Mouse (Mus musculus): ENCODE results near the gene Ovca2.
"Not testable (repeated sequence)": the region's sequence is repeated elsewhere in the genome, so short reads cannot be mapped to it uniquely, and the experiment has no call there.

The Ovca2 gene

DNA sequence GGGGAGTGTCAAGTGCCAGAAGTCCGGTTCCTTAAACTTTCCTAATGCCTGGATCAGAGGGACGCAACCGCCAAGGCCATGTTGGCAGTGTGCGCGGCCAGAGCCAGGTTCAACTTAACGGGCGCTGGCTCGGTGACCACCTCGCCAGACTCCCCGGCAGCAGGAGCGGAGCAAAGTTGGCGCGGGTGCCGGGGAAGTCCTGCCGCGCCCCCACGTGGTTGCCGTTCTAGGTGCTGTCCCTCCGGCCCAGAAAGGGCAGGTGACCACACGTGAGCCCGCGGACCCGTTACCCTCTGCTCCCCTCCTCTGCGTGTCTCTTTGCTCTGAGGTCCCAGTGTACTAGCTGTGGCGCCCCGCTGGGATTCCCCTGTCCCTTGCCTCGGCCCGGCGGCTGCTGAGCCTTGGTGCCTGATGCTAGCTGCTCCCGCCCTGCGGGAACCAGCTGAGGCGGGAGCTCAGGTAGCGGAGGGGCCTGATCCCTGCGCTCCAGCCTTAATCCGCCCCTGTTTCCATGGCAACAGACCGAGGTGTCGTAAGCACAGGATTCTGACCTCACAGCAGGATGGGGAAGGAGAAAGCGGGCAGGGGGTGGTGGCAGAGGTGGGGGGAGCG lies 16.3 kb upstream of the Ovca2 start:
- peak; percentile 73 to 80 for DNase-seq

DNA sequence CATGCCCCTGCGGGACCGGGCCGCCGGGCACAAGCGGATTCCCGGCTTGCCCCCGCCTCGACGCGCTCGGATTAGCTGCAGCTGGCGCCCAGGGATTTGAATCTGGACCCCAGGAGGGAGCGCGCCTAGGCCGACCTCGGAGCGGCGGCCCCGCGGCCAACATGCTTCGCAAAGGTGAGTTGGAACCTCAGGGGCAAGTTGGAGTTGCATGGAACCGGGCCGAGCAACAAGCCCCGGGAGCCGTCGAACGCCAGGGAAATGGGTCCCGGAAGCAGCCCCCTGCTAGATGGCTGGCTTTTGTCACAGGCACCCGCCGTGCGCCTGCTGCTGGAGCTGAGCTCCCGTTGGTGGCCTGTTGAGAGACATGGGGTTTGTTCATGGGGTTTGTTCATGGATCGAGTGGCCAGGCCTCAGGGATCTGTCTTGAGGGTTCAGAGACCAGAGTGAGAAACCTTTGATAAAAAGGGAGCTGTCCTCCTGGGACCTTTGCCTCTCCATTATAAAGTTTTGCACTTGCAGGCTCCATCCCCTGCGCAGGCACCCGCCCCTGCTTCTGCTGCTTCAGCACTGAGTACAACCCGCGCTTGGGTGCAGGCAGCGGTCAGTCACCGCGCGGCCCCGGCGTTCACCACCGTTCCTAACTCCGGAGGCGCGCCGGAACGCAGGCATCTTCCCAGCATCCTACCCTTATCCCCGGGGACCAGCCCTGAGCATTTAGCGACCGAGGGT lies 15.7 kb upstream of the Ovca2 start:
- DNase-seq: peak; percentile 43 to 50

DNA sequence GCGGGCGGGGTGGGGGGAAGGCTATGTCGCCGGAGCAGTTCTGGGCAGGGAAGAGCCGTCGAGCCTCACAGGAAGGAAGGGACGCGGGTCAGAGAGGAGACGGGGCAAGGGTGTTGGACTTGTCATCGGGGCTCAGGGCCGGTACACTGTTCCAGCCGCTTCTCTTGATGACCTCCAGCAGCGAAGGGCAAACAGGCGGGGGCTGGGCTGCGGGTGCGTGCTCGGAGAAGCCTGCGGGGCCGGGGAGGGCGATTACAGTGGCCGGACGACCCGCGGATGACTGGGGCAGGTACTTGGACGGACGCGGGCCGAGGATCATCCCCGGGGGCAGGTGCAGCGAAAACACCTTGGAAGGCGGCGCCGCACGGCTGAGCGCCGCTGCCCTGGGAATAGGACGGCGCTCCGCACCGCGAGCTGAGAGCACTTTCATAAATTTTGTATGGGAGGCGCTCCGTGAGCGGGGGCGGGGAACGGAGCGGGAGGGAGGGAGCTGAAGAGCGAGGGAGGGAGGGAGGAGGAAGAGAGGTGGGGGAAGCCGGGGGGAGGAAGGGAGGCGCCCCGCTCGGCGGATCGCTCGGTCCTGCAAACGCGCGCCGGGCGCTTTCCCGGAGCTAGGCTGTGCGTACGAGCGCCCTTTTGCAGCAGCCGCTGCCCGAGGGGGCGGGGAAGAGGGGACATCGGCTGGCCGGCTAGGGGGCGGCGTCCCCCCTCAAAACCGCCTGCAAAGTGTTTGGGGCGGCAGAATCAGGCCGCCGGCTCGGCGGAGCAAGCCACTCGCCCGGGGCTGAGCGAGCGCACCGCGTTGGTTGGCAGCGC lies 14.8 kb upstream of the Ovca2 start, which contains the start of gene Rtn4rl1:
Gene Rtn4rl1 (plus strand): TSS at position 528 of the 816 bp plus-strand sequence.
- DNase-seq: peak; percentile 74 to 84

DNA sequence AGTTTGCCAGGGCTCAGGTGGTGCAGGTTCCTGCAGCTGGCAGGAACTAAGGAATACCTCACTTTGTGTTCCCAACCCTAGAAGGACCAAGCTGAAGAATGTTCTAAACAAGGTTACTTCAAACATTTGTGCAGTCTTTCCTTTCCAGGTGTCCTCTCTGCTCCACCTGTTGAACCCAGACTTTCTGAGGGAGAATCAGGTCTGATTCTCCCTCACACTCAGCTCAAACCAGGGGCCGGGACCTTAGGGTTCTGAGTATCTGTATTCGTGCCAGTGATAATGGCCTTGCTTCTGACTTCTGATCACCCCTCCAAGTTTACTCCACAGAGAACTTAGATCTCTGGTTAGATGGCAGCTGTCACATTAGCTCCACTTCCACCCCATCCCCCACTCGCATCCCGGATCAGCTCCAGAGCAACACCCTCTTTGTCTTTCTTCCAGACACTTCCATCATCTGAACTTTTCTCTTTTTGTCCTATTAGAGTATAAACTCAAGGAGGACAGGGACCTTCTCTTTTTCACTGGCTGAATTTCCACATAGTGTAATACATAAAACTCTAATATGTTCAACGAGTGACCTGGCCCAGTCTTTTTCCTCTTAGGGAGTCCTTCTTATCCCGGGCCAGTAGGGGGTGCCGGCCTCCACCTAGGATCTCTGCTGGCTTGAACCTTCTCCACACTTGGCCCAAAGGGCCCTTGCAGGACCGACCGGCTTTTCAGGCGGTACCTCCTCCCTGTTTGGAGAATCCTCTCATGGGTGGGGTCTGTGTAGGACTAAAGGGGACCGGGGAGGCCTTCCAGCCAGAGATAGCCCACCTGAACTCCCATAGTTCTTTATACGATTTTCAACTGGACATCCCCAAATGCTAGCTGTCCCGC lies 13.9 kb upstream of the Ovca2 start:
- DNase-seq: peak; percentile 89 to 91

DNA sequence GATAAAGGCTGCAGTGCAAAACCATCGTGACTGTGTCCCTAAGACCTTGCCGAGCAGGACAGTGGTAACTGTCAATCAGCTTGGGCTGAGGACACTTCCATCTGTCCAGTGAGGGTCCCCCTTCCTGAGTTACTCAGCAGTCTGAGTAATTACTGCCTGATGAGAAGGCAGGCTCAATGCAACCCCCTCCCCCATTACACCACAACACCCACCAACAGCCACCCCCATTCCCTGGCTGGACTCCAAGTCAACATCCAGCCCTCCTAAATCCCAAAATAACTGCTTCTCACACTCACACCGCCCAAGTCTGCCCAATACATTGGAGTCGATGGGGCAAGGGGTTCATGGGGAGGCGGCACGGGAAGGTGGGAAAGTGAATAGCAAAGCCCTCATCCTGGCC lies 13.2 kb upstream of the Ovca2 start:
- peak in 1 of 2 experiments; percentile 20 for DNase-seq

DNA sequence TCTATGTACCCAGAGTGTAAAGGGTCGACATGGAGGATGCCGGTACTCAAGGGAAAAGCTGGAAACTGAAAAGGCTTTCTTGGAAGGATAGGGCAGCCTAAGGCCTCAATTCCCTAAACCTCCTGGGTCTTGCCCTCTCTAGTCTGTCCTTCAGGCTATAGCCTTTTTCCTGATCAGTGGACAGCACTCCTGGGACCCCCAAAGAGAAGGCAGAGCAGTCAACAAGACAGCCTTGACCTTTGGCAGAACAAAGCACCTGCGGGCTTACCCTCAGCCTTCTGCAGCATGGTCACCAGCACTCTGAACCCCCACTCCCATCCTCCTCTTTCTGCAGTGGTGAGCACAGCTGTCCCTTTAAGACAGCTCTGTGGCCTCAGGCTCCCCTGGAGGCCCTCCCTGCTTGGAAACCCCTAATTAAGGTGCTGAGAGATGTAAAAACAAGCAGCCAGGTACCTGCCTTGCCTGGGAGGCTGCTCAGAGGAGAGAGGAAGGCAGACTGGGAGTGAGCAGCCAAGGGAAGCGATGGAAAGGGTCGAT lies 12.3 kb upstream of the Ovca2 start, which contains the start of gene Dph1:
Gene Dph1 (minus strand): TSS at position 337 of the 537 bp plus-strand sequence.
- DNase-seq: peak in 1 of 2 experiments; percentile 5

DNA sequence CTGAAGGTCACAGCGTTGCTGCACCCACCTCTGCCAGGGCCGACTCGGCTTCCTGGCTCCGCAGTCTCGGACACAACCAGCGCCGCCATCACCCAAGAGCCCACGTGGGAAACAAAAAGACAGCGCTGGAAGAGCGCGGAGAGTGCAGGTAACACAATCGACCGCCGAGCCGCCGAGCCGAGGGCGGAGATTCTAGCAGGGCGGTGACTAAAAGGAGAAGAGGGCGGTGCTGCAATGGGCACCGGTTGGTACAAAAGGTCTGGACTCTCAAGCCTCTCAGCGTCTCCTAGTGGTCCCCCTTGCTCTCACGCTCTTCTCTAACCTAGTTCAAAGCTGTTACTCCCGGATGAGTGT lies 11.7 kb upstream of the Ovca2 start:
- DNase-seq: peak; percentile 82

DNA sequence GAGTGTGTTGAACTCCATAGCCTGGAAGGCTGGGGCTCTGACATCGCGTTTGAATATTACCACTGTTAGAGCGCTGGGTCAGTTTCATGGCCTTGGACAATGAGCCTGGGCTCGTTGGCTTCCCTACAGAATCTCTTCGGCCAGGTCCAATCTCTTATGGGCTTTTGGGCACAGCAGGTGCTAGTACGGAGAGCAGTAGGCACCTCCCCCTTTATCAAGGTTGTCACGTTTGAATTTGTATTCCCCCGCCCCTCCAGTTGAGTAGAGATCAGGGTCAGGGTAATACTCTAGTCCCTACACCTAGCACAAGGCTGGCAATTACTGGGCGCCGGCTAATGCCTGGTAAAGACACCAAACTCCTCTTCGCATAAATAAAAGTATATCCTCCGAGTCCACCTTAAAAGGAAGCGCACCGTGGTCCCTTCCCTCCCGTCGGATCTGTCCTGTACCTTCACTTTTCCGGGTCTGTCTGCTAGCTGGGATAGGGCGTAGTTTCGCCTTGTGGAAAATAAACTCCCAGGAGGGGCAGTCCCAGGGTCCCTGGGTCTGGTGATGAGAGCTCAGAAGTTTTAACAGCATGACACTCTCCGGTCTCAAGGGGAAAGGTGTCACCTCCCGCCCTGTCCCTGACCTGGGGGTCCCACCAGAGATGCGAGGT lies 11.2 kb upstream of the Ovca2 start:
- no peak for DNase-seq

DNA sequence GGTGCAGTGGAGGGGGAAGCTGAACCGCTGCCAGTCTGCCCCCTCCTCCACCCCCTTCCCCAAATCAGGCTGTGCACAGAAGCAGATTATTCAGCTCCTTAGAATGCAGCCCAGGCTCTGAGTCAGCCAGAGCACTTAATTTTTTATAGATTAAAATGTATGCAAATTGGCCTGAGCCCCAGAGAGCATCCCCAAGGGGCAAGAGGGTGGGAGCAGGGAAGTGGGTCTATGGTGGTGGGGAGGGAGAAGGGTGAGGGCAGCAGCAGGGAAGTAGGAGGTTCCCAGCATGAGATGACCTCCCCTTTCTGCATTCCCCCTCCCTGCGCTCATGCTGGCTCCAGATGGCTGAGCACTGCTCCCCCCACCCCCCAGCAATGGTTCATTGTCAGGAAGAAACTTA lies 6.4 kb upstream of the Ovca2 start:
- DNase-seq: no peak

DNA sequence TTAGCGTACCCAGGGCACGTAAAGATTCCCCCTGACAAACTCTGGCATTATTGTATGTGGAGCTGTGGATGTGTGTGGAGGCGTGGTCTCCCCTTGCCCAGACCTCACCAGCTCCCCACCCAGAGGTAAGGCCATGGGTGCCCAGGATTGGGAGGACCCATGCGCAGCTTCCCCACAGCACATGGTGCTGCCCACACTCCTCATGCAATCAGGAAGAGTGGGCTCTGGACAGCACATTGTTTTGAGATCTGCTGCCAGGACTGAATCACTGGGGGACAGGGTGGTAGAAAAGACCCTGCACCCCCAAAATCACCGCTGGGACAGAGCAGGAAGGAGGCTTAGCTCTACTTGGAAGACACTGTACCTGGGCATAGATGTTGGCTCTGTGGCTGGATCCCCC lies 5.9 kb upstream of the Ovca2 start:
- no peak for DNase-seq

DNA sequence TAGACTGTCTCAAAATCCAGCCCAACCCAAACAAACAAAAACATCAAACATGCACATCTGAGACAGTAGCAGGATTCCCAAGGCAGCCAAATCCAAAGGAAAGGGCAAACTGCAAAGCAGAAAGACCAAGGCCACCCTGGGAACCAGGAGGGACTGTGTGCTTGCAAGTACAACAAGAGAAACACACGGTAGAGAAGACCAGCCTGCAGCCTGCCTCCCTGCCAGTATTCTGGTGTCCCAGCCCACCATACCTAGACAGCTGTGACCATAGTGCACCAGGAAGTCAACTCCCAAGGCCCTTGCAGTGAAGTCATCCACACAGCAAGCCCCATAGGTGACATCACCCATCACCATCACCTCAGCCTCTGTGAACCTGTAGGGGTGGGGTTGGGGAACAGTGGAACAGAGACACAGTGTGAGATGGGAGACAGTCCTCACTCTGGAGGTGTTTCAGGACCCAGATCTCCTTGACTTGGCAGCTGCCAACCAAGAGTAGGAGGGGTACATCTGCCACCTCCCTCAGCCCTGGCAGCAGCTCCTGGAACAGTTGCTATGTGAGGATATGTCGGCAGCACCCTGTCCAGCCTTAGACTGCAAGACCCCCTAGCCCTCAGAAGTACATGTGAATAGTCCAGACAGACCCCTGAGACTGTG lies 5.4 kb upstream of the Ovca2 start:
- DNase-seq: no peak

DNA sequence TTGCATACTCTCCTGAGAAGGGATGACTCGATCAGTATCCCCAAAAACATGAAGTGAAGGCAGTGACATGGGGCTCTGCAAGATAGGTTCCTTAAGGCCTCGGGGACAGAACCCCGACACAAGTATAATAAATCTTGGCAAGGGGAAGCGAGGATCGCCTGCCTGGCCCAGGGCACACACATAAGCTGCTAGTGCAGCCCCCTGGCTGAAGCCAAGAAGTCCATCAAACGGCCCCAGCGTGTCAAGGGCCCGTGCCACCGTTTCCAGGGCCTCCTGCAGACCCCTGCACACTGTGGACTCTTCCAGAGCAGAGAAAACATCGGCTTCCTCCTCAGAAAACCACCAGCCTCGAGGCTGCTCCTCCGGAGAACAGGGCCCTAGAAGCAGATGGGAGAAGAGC lies 624 bp downstream of the Ovca2 start:
- DNase-seq: no peak

DNA sequence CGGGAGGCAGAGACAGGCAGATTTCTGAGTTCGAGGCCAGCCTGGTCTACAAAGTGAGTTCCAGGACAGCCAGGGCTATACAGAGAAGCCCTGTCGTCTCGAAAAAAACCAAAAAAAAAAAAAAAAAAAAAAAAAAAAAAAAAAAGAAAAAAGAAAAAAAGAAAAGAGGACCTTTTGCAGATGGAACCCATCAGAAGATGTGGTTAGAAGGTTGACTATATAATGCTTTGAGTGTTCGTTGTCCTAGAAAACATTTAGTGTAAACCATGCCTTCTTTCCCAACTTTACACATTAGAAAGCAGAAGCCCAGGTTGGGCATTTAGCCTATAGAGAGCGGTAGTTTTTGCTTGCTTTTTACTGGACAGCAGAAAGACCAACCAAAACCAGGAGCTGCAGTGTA lies 4.1 kb downstream of the Ovca2 start:
- not testable (repeated sequence) for DNase-seq

DNA sequence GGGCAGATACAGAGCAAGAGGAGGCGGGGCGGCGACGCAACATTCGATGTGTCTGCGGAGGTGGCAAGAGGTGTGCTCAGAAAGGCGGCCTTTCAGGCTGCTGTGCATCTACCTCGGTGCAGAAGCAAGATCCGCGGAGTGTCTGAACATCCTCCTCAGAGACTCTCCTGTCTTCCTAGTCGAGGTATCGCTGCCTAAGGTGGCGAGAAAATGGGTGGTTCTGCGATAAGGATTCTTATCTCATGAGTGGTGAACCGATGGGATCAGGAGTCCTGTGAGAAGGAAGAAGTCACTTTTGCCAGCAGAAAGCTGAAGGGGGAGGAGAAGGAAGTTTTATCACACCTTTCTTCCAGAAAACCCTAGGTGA lies 4.9 kb downstream of the Ovca2 start:
- DNase-seq: no peak

DNA sequence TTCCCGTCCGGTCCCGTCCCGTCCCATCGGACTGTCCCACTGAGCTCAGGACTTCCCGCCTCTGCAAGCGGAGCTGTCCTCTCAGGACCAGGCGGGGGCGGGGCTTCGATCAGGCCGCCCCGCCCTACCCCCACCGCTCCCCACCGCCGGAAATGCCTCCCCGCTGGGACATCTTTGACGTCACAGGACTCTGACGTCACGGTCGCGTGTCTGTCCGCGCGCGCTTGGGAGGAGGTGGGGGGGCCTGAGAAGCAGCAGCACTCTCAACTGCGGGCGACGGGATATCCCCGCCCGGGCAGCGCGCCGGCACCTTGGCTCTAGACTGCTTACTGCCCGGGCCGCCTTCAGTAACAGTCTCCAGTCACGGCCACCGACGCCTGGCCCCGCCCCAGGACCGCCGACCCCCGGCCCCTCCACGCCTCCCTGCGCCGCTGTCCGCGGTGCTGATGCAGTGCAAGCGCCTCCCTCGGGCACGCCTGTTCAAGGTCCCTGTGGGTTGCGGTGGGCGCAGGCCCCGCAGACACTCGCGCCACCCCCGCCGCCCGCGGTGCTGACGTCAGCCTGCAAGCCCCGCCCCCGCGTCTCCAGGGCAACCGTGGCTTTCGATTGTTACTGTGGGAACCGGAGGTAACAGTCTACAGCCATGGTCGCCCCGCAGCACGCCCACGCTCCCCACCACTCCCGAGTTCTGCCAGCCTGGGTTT lies 5.4 kb downstream of the Ovca2 start:
- peak; percentile 87 to 89 for DNase-seq

DNA sequence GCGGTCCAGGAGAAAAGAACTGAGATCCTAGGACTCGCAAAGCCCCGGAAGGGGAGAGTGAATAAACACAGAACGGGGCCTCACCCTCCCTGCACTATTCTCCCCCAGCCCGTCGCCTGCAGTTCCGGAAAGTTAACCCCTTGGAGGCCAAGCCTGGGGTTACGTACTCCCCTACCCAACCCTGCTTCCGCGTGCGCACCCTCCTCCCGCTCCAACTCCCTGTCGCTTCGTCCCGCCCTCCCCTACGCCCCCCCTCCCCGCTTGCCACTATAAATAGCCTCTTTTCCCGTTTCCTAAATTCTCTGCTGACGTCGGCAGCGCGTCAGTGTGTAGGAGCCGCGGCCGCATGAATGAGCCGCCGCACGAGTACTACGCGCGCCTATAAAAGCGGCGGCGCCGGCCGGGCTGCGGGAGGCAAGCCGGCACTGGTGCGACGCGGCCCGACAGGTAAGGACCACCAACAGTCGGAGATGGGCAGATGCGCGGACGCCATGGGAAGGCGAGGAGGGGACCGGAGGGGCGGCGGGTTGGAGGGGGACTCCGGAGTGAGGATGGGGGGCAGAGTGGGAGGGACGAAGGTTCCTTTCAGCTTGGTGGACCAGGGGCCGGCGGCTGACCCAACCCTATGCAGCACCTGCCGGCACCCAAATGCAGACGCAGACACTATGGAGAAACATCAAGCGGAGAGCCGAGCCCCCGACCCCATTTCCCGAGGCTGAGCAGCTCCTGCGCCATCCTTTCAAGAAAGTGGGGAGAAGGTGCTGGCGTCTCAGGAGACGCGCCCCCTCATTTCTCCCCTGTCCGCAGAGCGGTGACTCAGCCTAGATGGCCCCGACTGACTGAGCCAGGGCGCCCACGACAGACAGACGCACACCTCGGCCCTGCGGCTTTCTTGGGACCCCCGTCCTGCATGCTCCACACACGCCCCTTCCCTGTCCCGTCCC lies 6.2 kb downstream of the Ovca2 start:
- DNase-seq: no peak

DNA sequence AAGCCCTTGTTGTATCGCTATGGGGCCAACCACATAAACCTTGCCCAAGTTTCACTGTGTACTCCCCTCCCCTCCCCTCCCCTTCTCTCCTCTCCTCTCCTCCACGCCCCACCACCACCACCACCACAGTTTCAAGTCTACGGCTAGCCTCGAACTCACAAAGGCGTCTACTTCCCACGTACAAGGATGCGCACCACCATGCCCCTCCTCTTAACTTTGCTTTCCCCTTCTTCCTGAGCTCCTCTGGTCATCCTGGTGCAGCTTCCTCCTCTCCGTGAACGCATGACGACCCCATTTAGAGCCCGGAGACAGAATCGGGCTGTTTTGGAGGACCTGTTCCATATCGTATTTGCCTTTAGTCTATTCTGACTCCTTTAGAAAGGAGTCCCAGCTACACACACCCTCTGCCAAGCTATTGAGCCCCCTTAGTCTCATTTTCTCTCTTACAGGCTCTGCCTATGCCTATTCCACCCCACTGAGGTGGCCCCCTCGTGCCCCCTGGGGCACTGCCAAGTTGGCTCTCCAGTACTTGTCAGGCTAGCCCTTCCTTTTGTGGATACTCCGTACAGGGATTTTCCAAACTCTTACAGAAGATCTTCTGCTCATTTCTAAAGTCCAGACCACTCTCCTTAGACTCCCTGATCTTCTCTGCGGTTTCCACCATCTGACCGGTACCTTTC lies 7.3 kb downstream of the Ovca2 start:
- DNase-seq: no peak

DNA sequence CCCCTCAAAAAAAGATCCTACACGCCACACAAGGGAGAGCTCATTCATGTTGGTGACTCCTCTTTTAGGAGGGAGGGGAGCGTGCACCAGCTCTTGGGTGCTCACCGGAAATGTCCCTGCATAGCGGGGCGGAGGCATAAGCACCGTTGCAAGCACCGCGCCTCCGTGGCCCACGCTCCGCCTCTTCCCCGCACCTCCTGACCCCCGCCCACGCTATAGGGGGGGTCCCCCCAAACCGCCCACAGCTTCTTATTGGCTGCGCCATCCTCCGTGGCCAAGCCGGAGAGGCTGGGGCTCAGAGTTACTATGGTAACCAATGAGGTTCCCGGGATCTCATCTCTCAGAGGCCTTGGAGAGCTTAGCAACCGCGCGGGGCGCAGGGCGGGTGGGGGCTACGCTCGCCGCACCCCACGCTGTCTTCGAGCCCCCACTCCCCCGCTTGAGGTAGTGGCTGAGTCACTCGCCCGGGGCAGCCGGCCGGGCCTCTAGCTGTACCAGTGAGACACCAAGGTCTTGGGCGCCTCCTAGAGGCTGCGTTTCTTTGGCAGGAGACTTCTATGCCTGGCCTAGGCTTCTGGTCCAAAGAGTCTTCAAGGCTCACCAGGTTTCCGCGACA lies 8.4 kb downstream of the Ovca2 start:
- DNase-seq: peak; percentile 96 to 99
